Mouse (Mus musculus) retina, adult 2 months (tissue): ENCODE results near the gene Pdzd7.
"Not testable (repeated sequence)": the region's sequence is repeated elsewhere in the genome, so short reads cannot be mapped to it uniquely, and the experiment has no call there.

Experiments used
- DNase-seq: peaks from one replicate; pipeline ENCODE4 v3.0.0-alpha.2; 2012; ENCODE audit warnings: low read depth, low spot score

Gene Pdzd7

DNA sequence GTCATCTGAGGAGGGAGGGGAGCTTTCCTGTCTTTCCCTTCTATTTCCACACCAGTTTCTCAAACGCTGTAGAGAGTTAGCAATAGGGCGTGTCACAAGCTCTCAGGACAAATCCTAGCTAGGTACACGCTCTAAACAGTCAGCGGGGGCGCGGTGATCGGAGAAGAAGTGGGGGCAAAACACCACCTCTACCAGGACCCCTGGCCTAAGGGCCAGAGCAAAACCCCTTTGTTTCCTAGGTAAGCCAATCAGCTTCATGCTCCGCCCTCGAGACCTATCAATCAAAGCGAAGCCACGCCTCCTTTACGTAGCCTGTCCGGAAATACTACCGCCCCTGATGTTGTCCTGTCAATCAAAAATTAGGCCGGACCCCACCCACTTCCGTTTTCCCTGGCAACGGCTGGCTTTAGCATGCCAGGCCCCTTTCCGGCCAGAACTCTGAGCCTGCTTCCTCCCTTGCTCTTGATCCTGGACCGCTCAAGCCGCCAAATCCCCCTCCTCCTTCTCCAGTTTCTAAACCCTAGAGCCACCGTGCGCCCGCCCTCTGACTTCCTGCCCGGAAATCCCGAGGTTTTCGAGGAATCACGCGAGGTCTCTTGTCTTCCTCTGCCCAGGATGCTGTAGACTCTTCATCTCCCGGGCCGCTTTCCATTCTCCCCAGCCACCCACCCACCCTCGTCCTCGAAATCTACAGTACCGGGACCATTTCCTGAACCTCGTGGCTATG lies 12.8 kb upstream of the Pdzd7 start:
- DNase-seq: peak; percentile 93

DNA sequence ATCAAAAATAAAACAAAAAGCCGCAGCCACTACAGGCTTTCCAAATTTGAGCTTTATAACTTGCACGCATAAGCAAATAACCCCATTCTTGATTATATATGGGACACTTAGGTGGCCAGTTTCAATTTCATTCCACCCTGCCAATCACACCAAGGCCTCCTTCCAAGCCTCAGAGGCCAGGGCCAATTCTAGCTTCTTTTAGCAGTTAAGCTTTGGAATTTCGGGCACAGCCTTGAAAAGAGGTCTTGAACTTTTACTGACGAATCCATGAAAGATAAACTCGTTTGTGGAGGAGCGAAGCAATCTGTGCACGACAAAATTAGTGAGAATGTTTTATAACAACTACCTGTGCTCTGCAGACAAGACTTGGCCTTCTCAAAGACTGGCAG lies 12.2 kb upstream of the Pdzd7 start:
- DNase-seq: no peak

DNA sequence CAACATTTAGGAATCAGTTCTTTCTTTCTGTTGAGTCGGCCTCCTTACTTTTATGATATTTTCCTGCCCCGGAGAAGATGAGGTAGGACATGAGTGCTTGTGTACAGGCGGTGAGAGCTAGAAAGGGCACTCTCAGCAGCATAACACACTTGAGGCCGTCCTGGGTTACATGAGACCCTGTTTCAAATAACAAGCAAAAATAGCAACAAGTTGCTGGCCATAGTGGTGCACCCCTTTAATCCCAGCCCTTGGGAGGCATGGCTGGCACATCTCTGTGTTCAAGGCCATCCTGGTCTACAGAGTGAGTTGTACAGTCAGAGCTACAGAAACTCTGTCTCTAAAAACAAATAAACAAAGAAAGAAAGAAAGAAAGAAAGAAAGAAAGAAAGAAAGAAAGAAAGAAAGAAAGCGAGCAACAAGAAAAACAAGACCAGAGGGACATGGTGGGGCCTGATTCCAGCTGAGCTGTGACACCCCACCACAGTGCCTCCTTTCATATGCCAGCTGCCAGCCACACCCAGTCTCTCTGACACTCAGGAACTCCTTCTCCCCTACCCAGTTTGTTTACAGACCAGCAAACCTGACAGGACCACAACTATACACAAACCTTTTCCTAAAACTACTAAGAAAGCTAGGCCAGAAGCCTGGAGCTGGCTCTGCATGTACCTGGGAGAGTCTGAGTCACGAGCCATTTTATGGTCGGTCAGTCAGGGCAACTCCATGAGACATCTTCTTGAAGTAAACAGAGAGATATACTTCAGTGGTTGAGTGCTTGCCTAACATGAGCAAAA lies 11.6 kb upstream of the Pdzd7 start:
- no peak for DNase-seq

DNA sequence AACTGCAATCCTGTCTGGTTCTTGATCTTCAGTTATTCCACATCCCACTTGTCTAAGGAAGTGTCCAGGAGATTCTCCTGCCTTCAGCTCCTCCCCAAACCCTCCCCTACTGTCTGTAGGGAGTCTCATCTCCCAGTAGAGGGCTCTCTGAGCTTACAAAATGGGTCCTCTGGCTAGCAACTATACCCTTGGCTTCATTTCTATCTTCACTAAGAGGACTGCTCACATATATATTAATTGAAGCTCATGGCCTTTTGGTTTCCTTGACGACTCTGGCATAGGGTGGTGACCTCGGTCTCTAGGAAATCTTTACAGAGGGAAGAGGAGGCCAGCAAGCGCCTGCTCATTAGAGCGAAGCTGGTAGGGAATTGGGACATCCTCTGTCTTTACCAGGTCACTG lies 10.8 kb upstream of the Pdzd7 start:
- DNase-seq: no peak

DNA sequence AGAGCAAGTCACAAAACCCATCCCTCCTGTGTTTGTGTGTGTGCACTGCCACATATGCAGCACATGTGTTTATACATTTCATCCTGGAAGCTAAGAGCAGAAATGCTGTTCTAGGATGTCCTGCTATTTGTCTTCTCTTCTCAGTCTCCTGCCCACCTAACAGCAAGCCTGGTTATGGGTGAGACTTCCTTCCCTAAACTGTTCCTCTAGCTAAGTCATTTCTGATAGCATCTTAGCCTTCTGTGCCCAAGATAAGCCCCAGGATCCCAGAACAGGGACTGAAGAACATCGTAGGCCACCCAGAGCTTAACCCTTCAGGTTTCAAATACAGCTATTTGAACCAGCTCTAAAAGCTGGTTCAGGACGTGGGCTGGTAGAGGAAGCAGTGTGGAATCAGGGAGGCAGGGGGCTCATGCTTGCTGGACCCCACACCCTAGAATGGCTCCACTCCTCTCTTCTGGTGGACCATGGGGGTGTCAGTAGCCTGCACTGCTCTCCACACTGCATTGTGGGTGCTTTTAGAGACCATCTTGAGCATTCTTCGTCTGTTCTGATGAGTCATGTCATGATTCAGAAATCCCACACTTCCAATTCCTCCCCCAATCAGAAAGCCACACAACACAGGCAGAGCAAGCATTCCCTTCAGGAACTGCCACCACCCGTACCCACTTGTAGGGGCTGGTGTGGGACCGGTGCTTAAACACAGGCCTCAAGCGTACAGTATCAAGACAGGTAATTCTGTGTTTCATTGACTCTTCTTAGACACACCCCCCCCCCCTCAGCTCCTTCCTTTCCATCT lies 9.6 kb upstream of the Pdzd7 start:
- no peak for DNase-seq

DNA sequence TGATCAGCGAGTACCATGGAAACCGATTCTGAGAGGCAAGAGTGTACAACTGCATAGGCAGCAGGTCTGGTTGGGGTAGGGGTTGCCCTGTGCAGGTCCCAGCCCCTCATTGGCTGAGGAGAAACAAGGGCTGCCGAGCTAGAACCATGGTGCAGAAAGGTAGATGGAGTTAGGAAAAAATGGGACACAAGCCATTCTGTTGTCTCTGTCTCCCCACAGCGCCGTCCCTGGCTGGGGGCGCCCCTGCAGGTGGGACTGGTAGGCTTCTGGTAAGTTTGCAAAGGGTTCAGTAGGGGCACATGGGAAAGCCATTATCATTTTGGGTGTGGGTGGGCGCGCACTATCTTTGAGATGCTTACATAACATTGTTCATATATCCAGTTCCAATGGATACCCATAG lies 7.9 kb upstream of the Pdzd7 start:
- no peak for DNase-seq

DNA sequence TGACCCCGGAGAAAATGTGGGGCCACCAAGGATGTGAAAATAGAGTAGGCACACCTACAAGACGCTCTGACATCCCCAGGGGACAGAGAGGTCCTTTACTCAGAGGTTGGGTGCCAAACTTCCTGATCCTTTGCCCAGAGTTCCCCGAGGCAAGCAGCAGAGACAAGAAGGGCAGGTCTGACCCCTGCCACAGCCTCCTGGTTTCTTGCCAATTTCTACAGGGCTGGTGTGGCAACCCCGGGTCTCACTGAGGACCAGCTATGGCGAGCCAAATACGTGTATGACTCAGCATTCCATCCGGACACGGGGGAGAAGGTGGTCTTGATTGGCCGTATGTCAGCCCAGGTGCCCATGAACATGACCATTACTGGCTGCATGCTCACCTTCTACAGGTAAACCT lies 4.0 kb upstream of the Pdzd7 start:
- DNase-seq: no peak

DNA sequence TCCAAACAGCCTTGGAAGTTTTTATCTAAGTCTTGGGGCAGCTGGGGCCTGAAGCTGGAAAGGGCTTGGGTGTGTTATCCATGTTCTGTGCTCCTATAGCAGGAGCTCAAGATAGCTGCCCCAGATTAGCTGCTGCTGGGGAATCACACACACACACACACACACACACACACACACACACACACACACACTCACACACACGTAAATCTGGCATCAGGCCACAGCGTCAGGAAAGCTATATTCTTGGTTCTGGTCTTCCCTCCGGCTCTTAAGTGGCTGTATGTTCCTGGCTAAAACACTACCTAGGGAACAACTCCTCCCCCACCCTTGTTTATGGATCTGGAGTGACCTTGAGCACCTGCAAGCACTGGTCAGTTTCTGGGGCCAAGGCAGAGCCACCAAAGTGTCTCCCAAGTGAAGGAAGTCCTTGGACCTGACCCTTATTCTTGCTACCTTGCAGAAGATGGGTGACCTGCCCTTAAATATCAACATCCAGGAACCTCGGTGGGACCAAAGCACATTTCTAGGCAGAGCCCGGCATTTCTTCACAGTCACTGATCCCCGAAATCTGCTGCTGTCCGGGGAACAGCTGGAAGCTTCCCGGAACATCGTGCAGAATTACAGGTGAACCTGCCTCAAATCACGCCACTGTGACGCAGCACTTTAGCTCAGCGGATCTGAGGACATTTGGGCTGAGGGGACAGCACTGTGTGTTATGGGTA lies 3.3 kb upstream of the Pdzd7 start:
- no peak for DNase-seq

DNA sequence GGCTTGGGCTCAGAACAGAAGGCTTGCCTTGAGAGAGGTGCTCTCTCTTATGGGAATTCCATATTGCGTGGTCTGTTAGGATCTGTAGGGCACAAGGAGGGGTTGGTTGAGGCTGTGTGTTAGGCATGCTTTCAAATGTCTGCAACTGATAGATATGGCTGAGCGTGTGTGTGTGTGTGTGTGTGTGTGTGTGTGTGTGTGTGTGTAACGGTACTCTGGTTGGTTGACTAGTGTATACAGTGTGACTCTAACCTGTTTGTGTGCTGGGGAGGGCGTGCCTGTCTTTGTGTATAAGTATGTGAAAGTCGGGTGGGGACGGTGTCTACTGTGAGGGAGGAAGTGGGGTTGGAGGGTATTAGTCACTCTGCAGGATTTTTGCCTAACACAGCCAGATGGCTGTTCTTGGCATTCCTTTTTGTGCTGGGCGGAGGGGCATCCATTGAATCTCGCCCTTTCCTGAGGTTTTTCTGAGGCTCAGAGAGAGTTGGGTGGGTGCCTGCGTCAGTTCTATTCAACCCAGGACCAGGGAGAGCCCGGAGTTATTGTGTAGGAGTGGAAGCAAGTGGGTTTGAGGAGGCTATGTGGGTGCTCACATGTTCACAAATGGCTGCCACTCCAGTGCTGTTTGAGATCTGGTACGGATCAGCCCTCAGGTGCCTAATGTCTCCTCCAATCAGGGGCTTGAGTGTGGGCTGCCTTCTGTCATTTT lies 2.6 kb upstream of the Pdzd7 start:
- DNase-seq: no peak

DNA sequence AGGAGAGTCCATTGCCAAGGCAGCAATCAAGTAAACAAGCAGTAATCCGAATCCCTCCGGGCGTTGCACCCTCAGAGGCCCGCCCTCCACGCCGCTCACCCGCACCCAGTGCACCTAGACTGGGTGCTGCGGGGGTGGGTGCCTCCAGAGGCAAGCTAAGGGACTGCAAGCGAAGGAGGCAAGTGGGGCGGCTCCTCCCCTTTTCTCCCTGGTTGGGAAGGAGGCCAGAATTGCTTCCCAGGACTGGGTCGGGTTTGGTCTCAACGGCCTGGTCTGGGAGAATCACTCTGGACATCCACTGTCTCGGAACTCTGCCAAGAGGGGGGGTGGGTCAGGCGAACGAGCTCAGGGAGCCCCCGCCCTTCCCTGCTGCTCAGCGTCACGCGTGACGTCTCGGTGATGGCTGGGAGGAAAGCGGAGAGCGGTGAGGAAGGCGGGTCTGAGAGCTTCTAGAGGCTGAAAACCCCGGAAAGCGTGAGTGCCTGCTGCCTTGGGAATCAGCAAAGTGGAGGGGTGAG lies 2.0 kb upstream of the Pdzd7 start, which contains the start of gene Sfxn3:
Gene Sfxn3 (plus strand): TSS at position 87 of the 518 bp plus-strand sequence.
- peak; percentile 79 for DNase-seq

DNA sequence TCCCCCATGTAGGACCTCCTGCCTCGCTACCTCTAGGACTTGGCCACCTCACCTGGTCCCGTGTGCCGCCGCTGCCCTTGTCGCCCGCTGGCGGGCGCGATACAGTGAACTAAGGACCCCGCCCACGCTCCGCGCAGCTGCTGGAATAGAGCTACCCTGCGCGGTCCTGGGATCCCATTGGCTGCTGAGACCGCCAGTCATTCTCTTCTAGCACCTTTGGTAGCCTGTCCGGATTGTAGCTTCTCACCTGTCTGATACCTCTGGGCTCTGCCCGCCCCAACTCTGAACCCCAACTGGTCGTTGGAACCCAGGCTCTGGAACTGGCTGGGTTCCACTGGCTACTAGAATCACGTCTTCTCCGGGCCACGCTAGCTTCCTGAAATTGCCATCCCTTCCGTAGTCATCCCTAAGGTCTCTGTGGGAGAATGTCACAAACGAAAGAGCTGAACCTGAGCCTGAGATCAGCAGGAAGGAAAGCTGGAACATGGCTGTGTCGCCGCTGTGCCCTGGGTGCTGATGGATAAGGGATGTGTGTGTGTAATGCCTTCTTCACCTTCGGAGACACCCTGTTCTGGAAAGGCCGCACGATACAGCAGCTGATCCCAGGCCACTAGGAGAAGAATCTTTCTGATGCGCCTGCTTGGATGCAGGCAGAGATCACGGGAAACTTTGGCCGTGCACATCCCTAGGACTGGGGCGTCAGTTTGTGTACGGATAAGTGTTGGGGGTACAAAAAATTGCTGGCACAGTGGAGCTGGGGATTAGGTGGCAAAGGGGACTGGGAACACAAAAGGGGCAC lies 1.2 kb upstream of the Pdzd7 start:
- DNase-seq: peak; percentile 83

DNA sequence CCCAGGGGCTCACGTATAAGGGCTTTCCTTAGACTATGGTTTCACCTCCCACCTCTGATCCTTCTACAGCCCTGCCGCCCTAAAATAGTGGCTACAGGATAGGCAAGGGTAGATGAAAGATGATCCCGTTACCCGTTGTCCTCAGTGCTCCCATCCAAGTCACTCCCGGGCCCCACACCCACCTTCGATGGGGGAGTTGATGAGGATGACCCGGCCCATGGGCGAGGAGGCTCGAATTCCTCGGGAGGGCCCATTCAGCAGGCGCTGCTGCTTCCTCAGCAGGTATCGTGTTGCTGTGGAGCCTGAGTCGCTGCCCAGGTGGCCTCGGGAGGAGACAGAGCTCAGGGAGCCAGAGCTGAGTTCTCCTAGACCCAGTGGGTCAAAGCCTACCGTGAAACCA lies 281 bp downstream of the Pdzd7 start:
- no peak for DNase-seq

DNA sequence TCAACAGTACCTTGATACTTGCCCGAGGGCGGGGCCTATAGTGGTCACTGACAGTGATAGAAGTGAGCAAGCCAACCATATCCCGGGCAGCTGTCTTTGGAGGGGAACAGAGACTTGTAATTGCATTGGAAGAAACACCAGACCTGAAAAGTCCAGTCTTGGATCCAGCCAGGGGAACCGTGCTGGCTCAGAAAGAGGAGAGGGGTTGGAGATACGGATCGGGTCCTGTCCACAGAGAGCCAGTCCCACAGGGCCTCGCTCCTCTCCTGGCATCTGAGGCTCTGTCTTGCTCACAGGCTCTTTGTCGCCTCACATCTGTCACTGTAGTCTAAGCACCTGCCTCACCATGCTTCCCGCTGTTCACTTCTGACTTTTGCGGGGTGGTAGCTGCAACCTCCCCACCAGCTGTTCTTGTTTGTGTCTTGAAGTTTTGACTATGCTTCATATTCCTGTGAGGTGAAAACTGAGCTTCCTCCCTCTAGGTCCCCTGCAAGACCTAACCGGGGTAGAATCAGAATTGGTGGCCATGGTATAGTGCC lies 1.1 kb downstream of the Pdzd7 start:
- no peak for DNase-seq

DNA sequence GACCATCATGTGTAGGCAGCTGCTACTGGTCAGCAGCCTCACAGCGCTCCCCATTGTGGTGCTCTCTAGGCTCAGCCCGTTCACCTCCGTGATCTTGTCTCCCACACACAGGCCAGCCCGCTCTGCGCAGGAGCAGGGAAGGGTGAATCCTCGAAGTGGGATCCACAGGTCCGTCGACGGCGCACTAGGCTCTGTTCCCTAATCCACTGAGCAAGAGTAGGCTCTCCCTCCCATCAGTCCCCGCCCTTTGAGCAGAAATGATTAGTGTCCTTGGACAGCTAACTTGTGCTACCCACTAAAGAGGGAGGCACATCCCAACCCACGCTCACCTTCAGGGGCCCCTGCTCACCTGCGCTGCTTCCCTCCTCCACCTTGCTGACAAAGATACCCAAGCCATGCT lies 5.3 kb downstream of the Pdzd7 start:
- no peak for DNase-seq

DNA sequence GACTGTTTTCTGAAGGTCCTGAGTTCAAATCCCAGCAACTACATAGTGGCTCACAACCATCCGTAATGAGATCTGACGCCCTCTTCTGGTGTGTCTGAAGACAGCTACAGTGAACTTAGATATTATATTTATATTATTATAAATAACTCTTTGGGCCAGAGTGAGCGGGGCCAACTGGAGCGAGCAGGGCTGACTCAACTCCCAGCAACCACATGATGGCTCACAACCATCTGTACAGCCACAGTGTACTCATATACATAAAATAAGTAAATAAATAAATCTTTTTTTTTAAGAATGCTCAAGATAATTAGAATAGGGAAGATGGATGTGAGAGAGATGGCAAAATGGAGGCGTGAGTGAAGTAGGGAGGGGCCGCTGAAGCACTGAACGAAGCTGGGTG lies 7.3 kb downstream of the Pdzd7 start:
- not testable (repeated sequence) for DNase-seq

DNA sequence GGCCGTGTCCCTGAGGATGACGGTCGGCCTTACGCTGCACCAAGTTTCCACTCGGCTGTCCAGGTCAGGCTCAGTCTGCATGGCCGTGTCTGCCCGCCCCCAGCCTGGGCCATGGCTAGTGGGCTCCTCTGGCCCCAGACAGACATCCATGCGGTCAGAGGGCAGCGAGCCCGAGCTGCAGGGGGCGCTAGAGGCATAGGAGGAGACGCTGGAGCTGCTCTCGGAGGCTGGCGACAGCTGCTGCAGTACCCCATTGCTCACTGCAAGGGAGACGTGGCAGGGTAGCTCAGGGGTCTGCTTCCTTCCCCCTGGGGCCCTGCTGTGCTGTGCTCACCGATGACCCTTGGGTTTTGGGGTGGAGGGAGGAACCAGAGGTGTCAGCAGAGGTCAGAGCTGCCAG lies 8.7 kb downstream of the Pdzd7 start:
- no peak for DNase-seq

DNA sequence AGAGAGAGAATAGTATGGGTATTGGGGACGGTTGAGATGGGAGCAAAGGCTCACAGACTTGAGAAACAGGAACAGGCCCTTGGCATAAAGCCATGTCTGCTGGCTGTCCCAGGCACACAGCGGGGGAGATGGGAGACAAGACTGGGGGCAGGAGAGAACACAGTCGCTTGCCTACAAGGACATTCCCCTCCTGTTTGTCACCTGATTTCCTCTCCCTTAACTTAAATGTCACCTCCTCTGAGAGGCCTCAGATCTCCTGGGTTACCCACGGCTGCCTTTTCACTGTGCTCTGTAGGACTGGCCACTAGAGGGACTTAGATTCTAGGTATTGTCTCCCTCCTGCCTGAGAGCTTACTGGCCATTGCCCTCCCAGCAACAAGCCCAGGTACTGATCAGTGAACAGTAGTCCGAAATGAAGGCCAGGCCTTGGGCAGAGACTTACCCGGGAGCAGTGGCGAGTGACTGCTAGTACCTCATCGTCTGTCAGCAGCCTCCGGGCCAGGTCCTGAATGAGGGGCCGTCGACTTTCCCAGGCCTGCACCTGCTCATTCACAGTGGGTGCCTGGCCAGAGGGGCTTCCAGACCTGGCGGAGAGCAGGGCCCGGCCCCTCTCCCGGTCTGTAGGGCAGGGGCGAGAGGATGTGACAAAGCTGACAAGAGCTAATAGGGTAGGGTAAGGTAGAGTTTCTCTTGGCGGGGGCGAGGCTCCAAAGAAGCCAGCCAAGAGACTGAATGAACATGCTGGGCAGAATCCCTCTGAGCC lies 12.8 kb downstream of the Pdzd7 start:
- DNase-seq: no peak

DNA sequence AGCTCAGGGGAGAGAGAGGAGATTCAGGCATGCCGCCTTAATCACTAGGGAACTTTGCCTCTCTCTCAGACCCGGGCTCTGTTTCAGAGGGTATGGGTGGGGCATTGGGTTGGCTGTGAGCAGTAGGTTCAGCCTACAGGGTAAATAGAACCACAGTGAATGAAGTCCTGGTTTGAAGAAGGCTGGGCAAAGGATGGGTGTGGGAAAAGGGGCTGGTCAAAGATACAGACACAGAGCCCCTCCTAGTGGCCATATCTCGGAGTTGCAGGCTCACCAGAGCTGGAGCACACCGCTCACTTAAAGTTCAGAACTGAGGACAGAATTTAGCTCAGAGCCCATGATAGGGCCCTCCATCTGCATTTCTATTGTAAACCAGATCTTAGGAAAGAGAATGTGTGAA lies 13.7 kb downstream of the Pdzd7 start:
- DNase-seq: no peak
